8 mouse cellular contexts compared by ENCODE assay signal in genomic region chr16:18343778-18344177, GRCm38 (mm10). TPM values are rescaled to one million over a fixed set of nuclear protein-coding genes. Genes with fewer than 3 reads are reported as not detected.
DNase-seq lines count a peak whose midpoint lies in the region; ATAC-seq lines count a peak whose summit lies in the region.

No protein-coding gene starts in this region.

- peak overlapping the region; percentile 80 for H3K4me2 ChIP-seq in hindbrain, embryonic 13.5 days

- H3K27ac ChIP-seq in hindbrain, embryonic 13.5 days, result peak overlapping the region; percentile 88

- H3K36me3 ChIP-seq in hindbrain, embryonic 13.5 days, result no peaks in the 10 kb centered on the region

- peak overlapping the region; percentile 81 for H3K9ac ChIP-seq in hindbrain, embryonic 13.5 days

- peak overlapping the region; percentile 65 for H3K4me3 ChIP-seq in hindbrain, embryonic 13.5 days

- DNase-seq in NIH3T3 (ENCODE audit: low read depth), result peak; percentile 98
- DNase-seq in cerebellum, postnatal 10 days, result peak; percentile 98 to 99
- peak; percentile 95 to 97 for DNase-seq in frontal cortex, postnatal 10 days (ENCODE audit: low spot score in 2 of 2)
- peak; percentile 89 to 95 for DNase-seq in layer of hippocampus, postnatal 25 days (ENCODE audit: extremely low spot score in 1 of 2, low spot score in 1 of 2)
- peak; percentile 97 for DNase-seq in lung, postnatal 25 days (ENCODE audit: low spot score)
- DNase-seq in retina, embryonic 14.5 days (ENCODE audit: low spot score), result peak; percentile 98
- DNase-seq in thymus, postnatal 4 days, result peak; percentile 98

- H3K9me3 ChIP-seq in hindbrain, embryonic 13.5 days, result no peaks in the 10 kb centered on the region

- peaks cover 7% of the 10 kb centered on the region; the same call in 1 of the 2 replicates for H3K27me3 ChIP-seq in hindbrain, embryonic 13.5 days

- WGBS in hindbrain, embryonic 13.5 days, result under 1% methylated on average over 38 of the region's 38 CpGs

- peak; percentile 91 for ATAC-seq in hindbrain, embryonic 13.5 days (ENCODE audit: low FRiP score)

- peaks cover 60% of the 10 kb centered on the region for H3K4me1 ChIP-seq in hindbrain, embryonic 13.5 days (replicated peaks)

RNA-seq across cellular contexts. Expression of gene Tango2, which starts 4.1 kb away (rescaled TPM):
- 76.0 and 79.8 TPM in 2 replicates for polyA plus RNA-seq in hindbrain, embryonic 13.5 days (2015; fragmentation: Nextera tagmentation; extraction: Ambion mirVana)
- 100 to 1,000 TPM; 115 to 121 TPM for total RNA-seq in layer of hippocampus, postnatal 25 days (2021)

RNA-seq across cellular contexts. Expression of gene Arvcf, which starts 4.2 kb away (rescaled TPM):
- polyA plus RNA-seq in hindbrain, embryonic 13.5 days (2015; fragmentation: Nextera tagmentation; extraction: Ambion mirVana), result 81.1 and 88.9 TPM in 2 replicates
- total RNA-seq in layer of hippocampus, postnatal 25 days (2021), result 10 to 100 TPM; 39.5 to 45.7 TPM

RNA-seq across cellular contexts. Expression of gene Dgcr8, which starts 54.7 kb away (rescaled TPM):
- polyA plus RNA-seq in hindbrain, embryonic 13.5 days (2015; fragmentation: Nextera tagmentation; extraction: Ambion mirVana), result 34.8 and 37.4 TPM in 2 replicates
- total RNA-seq in layer of hippocampus, postnatal 25 days (2021), result 10 to 100 TPM; 38.6 to 40.3 TPM

Comparison
In these comparisons a context has a peak if more than half of its experiments do, and no peak if none do; other contexts are left out.
1. Peak in every context shown above with its lines: DNase-seq, ATAC-seq, H3K4me3 ChIP-seq and H3K27ac ChIP-seq.